Mouse (Mus musculus) kidney, postnatal 4 days (tissue): ENCODE measurements around the gene Fbxw17.
"Not testable (repeated sequence)": the region's sequence is repeated elsewhere in the genome, so short reads cannot be mapped to it uniquely, and the experiment has no call there.

Source experiments
- DNase-seq, 2 experiments: peaks; one replicate each; pipeline ENCODE4 v3.0.0; 2021; ENCODE audit warnings: mixed read lengths in 2 of 2

The Fbxw17 gene

GRCm38 (mm10) chr13:50417389-50418183 lies at the start of gene Fbxw17:
Gene Fbxw17 (plus strand): TSS chr13:50417864.
- DNase-seq, result peak; percentile 83 to 89

- not testable (repeated sequence) for DNase-seq
These were observed 44.5 kb upstream of the Fbxw17 start for GRCm38 (mm10) chr13:50372934-50373705.

GRCm38 (mm10) chr13:50389146-50389545 lies 28.5 kb upstream of the Fbxw17 start:
- DNase-seq, result not testable (repeated sequence)

- DNase-seq, result no peak
These were observed 757 bp downstream of the Fbxw17 start for GRCm38 (mm10) chr13:50418421-50418820.

- DNase-seq, result peak in 1 of 2 experiments; percentile 19
These were observed 6.1 kb downstream of the Fbxw17 start for GRCm38 (mm10) chr13:50423625-50424209.

GRCm38 (mm10) chr13:50424517-50424916 lies 6.9 kb downstream of the Fbxw17 start:
- no peak for DNase-seq

GRCm38 (mm10) chr13:50426686-50427085 lies 9.0 kb downstream of the Fbxw17 start:
- DNase-seq, result no peak

- DNase-seq, result no peak
These were observed 26.1 kb downstream of the Fbxw17 start, which contains the start of gene Gm47429 for GRCm38 (mm10) chr13:50443812-50444211. Gene Gm47429 (minus strand): TSS chr13:50443912.

- DNase-seq, result no peak
These were observed 27.6 kb downstream of the Fbxw17 start for GRCm38 (mm10) chr13:50445261-50445660.

- not testable (repeated sequence) for DNase-seq
These were observed 34.6 kb downstream of the Fbxw17 start for GRCm38 (mm10) chr13:50452266-50452665.

- DNase-seq, result no peak
These were observed 35.8 kb downstream of the Fbxw17 start for GRCm38 (mm10) chr13:50453426-50453825.

GRCm38 (mm10) chr13:50460433-50460832 lies 42.8 kb downstream of the Fbxw17 start:
- DNase-seq, result not testable (repeated sequence)

GRCm38 (mm10) chr13:50464621-50465562 lies 47.2 kb downstream of the Fbxw17 start:
- peak; percentile 4 to 18 for DNase-seq

- no peak for DNase-seq
These were observed 49.3 kb downstream of the Fbxw17 start, which contains the start of gene Nutm2 for GRCm38 (mm10) chr13:50467007-50467406. Gene Nutm2 (plus strand): TSS chr13:50467307.
